Mouse (Mus musculus): ENCODE results near the gene Pptc7.

The Pptc7 gene

GRCm38 (mm10) chr5:122284183-122285028 is at the start of gene Pptc7:
TSS of gene Pptc7 (plus strand) at chr5:122284365.
- DNase-seq (ENCODE audit: low spot score): peak; percentile 94

GRCm38 (mm10) chr5:122235196-122235836 is 48.8 kb upstream of the Pptc7 start:
- DNase-seq (ENCODE audit: low spot score): no peak

GRCm38 (mm10) chr5:122237200-122237599 is 47.0 kb upstream of the Pptc7 start:
- DNase-seq (ENCODE audit: low spot score): no peak

GRCm38 (mm10) chr5:122239618-122240017 is 44.5 kb upstream of the Pptc7 start:
- no peak for DNase-seq (ENCODE audit: low spot score)

- no peak for DNase-seq (ENCODE audit: low spot score)
Observed at GRCm38 (mm10) chr5:122240521-122240920, 43.6 kb upstream of the Pptc7 start.

- DNase-seq (ENCODE audit: low spot score): no peak
Observed at GRCm38 (mm10) chr5:122240989-122241388, 43.2 kb upstream of the Pptc7 start.

- no peak for DNase-seq (ENCODE audit: low spot score)
Observed at GRCm38 (mm10) chr5:122242521-122243123, 41.5 kb upstream of the Pptc7 start.

- no peak for DNase-seq (ENCODE audit: low spot score)
Observed at GRCm38 (mm10) chr5:122243781-122244523, 40.2 kb upstream of the Pptc7 start.

GRCm38 (mm10) chr5:122245186-122245585 is 39.0 kb upstream of the Pptc7 start:
- DNase-seq (ENCODE audit: low spot score): no peak

GRCm38 (mm10) chr5:122246547-122247167 is 37.5 kb upstream of the Pptc7 start:
- no peak for DNase-seq (ENCODE audit: low spot score)

- DNase-seq (ENCODE audit: low spot score): no peak
Observed at GRCm38 (mm10) chr5:122247529-122247928, 36.6 kb upstream of the Pptc7 start.

- DNase-seq (ENCODE audit: low spot score): no peak
Observed at GRCm38 (mm10) chr5:122247934-122248333, 36.2 kb upstream of the Pptc7 start.

GRCm38 (mm10) chr5:122249281-122249680 is 34.9 kb upstream of the Pptc7 start:
- no peak for DNase-seq (ENCODE audit: low spot score)

GRCm38 (mm10) chr5:122251895-122252606 is 32.1 kb upstream of the Pptc7 start:
- no peak for DNase-seq (ENCODE audit: low spot score)

GRCm38 (mm10) chr5:122258027-122258741 is 26.0 kb upstream of the Pptc7 start:
- DNase-seq (ENCODE audit: low spot score): no peak

GRCm38 (mm10) chr5:122262104-122262503 is 22.1 kb upstream of the Pptc7 start:
- no peak for DNase-seq (ENCODE audit: low spot score)

GRCm38 (mm10) chr5:122263933-122264905 is 19.9 kb upstream of the Pptc7 start, which contains the start of gene Tctn1:
TSS of gene Tctn1 (minus strand) at chr5:122264460.
- DNase-seq (ENCODE audit: low spot score): peak; percentile 96

GRCm38 (mm10) chr5:122265187-122265586 is 19.0 kb upstream of the Pptc7 start:
- peak; percentile 35 for DNase-seq (ENCODE audit: low spot score)

GRCm38 (mm10) chr5:122265942-122266341 is 18.2 kb upstream of the Pptc7 start:
- DNase-seq (ENCODE audit: low spot score): no peak

Data from retina, embryonic 14.5 days (tissue).